Mouse (Mus musculus) c-Kit-positive CD71-positive TER-119-positive erythroid progenitor cells, embryonic 14.5 days (primary cell): ENCODE measurements around the gene Epha4.

Source experiments
- DNase-seq: peaks from one replicate; pipeline ENCODE4 v3.0.0-alpha.2; 2013; ENCODE audit warnings: low spot score

The Epha4 gene

GRCm38 (mm10) chr1:77484766-77485596 is 29.9 kb downstream of the Epha4 start:
- no peak for DNase-seq

GRCm38 (mm10) chr1:77475808-77476413 is 39.0 kb downstream of the Epha4 start:
- no peak for DNase-seq

GRCm38 (mm10) chr1:77473446-77474376 is 41.2 kb downstream of the Epha4 start:
- DNase-seq, result no peak

- no peak for DNase-seq
Measured at GRCm38 (mm10) chr1:77472566-77472965, 42.3 kb downstream of the Epha4 start.

- DNase-seq, result no peak
Measured at GRCm38 (mm10) chr1:77471447-77471846, 43.4 kb downstream of the Epha4 start.

GRCm38 (mm10) chr1:77471037-77471436 is 43.9 kb downstream of the Epha4 start:
- DNase-seq, result no peak

- DNase-seq, result no peak
Measured at GRCm38 (mm10) chr1:77468717-77469314, 46.1 kb downstream of the Epha4 start.

GRCm38 (mm10) chr1:77465524-77465923 is 49.4 kb downstream of the Epha4 start:
- DNase-seq, result no peak

- no peak for DNase-seq
Measured at GRCm38 (mm10) chr1:77464108-77464507, 50.8 kb downstream of the Epha4 start.

- no peak for DNase-seq
Measured at GRCm38 (mm10) chr1:77461877-77462615, 52.8 kb downstream of the Epha4 start.

- DNase-seq, result no peak
Measured at GRCm38 (mm10) chr1:77460831-77461629, 53.9 kb downstream of the Epha4 start.

GRCm38 (mm10) chr1:77458751-77459385 is 56.0 kb downstream of the Epha4 start:
- no peak for DNase-seq

GRCm38 (mm10) chr1:77457446-77457800 is 57.5 kb downstream of the Epha4 start:
- DNase-seq, result no peak

GRCm38 (mm10) chr1:77456695-77457445 is 58.0 kb downstream of the Epha4 start:
- no peak for DNase-seq

- DNase-seq, result no peak
Measured at GRCm38 (mm10) chr1:77453811-77454210, 61.1 kb downstream of the Epha4 start.

GRCm38 (mm10) chr1:77452721-77453120 is 62.2 kb downstream of the Epha4 start:
- no peak for DNase-seq

GRCm38 (mm10) chr1:77451541-77451940 is 63.3 kb downstream of the Epha4 start:
- no peak for DNase-seq

- no peak for DNase-seq
Measured at GRCm38 (mm10) chr1:77450201-77450600, 64.7 kb downstream of the Epha4 start.

GRCm38 (mm10) chr1:77447061-77447614 is 67.8 kb downstream of the Epha4 start:
- no peak for DNase-seq
